Mouse (Mus musculus): ENCODE data around the gene Ptgis.

Gene Ptgis

DNA sequence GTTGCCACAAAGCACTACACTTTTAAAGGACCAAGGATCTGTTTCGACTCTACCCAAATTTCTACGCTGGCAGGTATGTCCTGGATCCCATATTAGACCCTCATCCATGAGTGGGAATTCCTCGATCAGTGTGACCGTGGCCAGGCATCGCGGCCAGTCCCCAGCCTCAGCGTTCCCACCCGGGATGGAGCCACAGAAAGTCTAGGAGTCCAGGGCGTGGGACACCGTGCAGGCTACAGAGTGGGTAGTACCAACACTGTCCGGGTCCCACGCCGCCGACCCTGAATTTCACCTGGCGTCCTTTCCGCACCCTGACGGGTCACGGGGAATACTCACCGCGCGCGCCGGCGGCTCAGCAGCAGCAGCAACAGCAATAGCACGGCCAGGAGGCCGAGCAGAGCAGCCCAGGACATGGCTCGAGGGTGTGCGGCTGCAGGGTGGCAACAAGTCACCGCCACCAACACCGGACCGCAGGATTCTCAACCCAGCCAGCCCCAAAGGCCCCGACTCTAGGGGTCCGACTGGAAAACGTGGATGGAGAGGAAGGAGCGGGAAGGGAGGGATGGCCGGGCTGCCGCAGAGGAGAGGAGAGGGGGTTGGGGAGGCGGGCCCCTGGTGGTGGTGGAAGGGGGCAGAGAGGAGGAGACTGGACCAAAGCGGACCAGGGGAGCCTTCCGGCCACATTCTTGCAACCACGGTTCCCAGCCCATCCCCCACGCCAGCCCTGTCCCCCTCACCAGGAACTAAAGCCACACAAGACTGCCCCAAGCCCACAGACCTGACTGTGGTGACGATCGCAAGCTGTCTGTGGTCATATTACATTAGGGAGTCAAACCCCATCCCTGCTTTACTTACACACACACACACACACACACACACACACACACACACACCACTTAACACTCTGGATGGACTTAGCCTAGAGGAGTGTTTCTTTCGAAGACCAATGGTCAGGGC lies at the start of gene Ptgis:
Ptgis (minus strand) TSS at position 597 of the 957 bp plus-strand sequence.
- DNase-seq (ENCODE audit: low read depth in 2 of 2, low spot score in 2 of 2): no peak

DNA sequence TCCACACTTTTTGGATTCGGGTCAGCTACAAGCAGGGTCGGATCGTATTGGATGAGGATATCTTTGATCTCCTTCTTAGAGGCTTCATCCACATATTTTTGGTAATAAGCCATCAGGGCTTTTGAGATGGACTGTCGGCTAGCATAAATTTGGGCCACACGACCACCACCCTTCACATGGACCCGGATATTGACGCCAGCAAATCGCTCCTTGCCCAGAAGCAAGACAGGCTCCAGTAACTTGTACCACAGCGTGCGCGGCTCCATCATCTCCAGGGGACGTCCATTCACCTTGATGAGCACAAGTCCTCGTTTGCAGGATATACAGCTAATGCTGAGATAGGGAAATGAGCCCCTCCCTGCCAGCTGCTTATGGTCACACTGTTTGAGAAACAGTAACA lies 41.1 kb upstream of the Ptgis start:
- DNase-seq (ENCODE audit: low read depth in 2 of 2, low spot score in 2 of 2): no peak

DNA sequence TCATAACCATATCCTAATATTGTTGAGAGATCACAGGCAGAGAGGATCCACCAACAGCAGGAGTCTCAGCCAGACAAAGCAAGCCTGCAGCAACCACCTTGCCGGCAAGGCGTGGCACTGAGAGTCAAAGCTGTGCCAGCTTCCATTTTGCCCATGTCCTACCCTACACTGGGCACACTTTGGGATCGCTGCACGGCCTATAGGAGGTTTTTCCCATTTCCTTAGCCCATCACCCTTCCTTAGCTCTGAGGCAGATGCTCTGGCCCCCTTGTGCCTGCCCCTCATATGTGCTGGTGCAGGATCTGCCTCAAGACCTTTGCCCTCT lies 40.5 kb upstream of the Ptgis start:
- no peak for DNase-seq (ENCODE audit: low read depth in 2 of 2, low spot score in 2 of 2)

DNA sequence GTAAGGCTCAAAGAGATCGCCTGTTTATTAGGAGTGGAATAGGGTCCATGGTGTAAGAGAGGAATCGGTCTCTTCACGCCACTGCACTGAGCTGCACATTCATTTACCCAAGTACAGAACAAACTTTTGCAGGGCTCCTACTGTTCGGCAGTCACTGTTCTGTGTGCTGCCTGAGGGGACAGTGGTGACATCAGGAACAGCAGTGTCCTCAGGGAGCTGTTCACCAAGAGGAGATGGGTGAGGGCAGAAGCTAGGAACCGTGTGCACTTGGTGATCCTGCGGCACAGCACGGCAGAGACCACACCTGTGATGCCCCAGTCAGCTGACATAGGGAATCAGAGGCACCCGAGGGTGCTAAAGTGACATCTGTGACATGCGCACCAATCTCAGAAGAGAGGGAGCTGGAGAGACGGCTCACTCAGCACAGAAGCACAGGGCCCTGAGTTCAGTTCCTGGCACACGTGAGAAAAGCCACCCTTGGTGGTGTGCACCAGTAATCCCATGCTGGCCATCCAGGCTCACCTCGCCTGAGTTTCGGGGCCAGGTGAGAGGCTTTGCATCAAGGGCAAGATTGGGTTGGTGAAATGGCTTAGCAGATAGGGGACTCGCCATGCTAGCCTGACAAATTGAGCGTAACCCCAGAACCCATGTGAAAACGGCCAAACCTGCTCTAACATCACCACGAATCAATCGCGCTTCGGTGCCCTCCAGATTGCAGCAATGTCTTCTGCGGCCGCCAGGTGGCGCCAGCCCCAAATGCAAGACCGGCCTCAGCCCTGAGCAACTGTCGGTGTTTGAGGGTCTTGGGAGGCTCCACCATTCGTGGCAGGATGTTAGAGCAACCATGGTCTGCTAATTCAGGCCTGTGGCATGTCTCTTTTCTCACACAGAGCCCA lies 39.9 kb upstream of the Ptgis start:
- DNase-seq (ENCODE audit: low read depth in 2 of 2, low spot score in 2 of 2): peak; percentile 65 to 73

DNA sequence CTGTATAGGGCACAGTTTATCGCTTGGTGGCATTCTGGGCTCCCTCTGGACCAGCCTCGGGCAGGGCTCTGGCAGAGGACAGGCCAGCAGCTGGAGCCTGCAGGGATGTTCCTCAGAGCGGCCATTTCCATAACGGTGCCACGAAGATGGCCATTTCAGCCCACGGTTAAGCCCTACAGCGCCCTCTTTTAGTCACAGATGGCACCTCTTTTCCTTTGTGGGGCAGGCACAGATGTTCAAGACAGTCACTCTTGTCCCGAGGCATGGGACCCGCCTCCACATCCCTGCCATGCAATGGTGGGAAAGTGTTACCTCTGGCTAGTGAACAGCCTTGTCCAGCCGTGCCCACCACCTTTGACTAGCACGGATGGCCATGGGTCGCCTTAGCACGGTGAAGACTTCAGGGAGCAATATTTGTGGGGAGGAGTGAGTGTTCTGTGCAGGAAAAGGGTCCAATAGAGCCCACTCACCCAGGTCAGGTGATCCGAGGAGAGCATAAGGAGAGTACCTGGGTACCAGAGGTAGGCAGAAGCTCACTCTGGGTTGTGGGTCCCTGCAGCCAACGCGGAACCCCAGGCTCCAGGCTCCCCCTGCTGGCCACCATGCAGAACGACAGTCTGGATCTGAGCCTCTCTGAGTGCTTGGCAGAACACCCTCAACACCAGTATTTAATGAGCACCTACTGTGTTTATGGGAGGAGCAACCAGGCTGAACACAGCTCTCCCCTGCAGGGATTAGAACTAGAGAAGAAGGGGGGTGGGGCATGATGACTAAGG lies 38.5 kb upstream of the Ptgis start:
- DNase-seq (ENCODE audit: low read depth in 2 of 2, low spot score in 2 of 2): peak; percentile 36 to 60

DNA sequence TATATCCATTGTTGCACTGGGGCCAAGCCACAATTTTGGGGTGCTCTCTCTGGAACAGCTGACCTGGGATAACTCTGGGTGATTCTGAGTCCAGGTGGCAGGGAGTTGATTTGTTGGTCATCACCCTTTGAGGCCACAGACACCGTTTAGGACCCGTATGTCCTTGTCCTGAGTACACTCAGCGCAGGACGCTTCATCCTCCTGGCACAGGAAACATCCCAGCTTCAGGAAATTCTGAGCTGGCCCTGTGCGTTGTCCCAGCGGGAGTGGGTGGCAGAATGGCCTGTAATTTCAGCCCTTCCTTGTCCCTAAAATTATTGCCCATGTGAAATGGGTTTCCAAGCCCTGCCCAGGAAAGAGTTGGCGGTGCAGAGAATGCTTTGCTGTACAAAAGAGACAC lies 37.6 kb upstream of the Ptgis start:
- DNase-seq (ENCODE audit: low read depth in 2 of 2, low spot score in 2 of 2): no peak

DNA sequence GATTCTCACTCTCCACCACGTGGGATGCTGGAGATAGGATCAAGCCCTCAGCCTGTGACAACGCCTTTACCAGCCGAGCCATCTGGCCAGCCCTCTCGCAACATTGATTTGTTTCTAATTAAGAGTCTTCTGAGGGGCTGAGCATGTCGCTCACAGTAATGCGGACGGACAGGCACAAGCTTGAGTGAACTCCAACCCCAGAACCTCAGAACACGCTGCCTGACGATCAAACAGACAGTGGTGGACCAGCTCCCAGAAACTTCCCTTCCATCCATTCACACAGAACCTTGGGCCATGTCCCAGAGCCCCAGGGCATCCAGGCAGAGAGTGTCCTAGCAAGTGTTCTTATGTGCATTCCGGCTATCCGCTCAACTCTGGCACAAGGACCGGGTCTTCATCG lies 36.6 kb upstream of the Ptgis start:
- no peak for DNase-seq (ENCODE audit: low read depth in 2 of 2, low spot score in 2 of 2)

DNA sequence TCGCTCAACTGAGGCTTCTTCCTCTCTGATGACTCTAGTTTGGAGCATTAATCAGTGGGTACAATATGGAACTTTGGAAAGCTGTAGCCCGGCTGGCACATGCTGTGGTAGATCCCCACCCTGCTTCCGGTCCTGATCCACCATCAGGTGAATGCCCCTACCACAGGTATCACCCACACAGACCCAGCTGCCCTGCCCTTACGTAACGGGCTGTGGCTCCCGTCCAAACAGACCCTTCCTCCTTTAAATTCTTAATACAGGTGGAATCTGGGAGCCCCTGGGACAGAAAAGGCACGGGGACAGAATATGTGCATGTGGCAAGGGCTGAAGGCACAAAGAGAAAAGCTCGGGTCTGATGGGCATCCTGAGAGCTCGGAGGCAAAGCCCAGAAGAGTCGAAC lies 35.5 kb upstream of the Ptgis start:
- no peak for DNase-seq (ENCODE audit: low read depth in 2 of 2, low spot score in 2 of 2)

DNA sequence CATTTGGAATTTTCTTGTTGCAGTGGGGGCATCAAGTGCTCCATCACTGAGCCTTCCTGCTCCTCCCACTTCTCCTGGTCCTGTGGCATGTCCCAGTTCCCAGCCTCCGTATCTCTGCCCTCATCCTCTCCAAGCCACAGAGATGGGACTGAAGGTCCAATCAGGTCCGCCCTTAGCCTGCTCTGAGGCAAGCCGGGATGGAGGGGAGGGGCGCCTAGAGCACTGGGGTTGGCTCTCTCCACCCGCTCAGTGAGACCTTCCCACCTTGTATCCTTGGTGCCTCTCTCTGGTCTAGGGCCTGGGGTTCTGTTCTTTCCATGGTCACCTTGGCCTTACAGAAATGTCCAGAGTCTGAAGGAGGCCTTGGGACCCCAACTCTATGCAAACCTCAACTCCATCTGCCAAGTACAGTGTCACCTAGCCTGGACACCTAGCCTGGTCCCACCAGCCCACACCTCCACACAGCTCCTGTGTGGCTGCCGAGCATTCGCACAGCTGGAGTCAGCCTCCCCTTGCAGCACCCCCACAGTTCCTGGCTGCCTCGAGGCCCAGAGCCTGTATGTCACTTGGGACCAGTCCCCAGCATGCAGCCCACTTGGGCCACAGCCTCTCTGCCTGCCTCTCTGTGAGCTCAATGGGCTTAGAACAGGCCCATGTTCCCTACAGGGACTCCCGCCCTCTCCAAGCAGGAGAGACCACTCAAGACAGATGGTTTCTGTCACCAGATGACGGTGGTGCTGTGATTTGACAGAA lies 34.5 kb upstream of the Ptgis start:
- DNase-seq (ENCODE audit: low read depth in 2 of 2, low spot score in 2 of 2): no peak

DNA sequence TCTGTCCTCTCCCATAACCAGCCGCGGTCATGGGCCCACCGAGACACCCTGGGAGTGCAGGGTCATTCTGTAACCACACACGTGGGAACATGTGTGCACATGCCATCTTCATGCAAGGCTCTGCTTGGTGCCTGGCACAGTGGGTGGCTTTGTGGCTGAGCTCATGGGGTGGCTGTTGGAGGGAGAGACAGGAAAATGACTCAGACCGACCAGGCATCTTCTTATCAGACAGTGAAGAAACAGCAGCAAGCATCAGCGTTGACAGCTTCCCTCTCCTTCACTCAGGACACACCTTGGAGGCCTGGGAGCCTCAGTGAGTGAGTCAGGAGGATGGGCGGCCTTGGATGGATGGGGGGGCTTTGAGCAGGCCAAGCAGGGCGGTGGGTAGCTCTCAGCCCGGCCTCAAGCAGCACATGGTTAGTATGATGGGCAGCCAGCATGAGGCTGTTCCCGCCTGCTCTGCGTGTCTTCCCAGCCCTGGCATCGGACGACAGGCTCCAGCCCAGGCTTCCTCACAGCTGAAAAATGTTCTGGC lies 32.9 kb upstream of the Ptgis start:
- no peak for DNase-seq (ENCODE audit: low read depth in 2 of 2, low spot score in 2 of 2)

DNA sequence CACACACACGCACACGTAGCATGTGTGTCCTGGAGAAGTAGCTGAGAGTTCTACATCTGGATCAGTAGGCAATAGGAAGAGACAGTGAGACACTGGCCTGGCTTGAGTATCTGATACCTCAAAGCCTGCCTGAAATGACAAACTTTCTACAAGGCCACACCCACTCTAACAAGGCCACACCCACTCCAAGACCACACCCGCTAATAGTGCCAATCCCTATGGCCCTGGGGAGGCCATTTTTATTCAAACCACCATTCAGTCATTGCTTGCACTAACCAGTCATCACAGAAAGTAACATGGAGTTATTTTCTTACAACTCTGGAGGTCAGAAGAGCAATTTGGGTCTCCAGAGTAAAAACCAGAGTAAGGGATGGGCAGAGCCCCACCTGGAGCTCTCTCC lies 32.3 kb upstream of the Ptgis start:
- no peak for DNase-seq (ENCODE audit: low read depth in 2 of 2, low spot score in 2 of 2)

DNA sequence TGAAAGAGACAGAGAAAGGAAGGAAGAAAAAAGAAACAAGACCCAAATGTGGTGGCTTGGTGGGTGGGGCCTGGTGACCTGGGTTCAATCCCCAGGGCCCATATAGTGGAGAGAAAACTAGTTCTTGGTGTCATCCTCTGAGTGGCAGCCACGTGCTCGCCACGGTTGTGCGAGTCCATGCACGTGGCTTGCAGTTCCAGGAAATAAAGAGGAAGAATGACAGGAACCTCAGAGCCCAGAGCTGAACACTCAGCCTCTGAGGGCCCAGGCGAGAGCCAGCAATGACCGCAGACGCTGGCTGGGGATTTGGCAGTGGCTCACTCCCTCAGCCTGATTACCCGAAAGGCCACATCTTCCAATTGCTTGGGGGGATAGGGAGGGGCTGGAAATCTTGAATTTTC lies 30.7 kb upstream of the Ptgis start:
- no peak for DNase-seq (ENCODE audit: low read depth in 2 of 2, low spot score in 2 of 2)

DNA sequence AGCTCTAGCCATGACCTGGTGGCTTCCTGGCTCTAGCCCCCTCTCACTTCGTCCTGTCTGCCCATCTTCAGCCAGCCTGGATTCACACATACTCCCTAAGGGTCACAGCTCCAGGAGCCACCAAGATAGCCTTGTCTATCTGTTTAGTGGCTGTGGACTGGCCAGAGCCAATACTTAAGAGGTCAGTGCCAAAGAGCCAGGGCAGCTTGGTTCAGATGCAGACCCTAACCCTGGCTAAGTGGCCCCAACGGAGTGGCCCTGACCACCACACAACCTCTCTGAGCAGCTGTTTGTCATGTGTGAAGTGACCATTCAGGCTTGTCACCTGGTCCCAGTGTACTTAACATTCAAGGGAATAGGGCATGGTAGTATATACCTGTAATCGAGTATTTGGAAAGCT lies 30.1 kb upstream of the Ptgis start:
- no peak for DNase-seq (ENCODE audit: low read depth in 2 of 2, low spot score in 2 of 2)

DNA sequence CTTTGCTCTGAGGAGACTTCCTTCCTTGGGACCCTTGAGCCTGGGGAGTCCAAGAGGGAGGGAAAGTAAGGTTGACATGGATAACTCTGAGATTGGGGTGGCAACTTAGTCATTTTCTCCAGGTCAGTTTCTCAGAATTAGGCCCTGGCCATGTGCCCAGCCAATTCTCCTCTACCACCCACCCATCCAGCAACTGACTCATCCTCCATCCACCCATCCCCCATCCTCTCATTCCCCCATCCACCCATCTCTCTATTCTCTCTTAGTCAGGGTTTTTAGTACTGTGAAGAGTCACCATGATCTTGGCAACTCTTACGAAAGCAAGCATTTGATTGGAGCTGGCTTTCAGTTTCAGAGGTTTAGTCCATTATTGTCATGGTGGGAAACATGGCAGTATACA lies 28.3 kb upstream of the Ptgis start:
- DNase-seq (ENCODE audit: low read depth in 2 of 2, low spot score in 2 of 2): no peak

DNA sequence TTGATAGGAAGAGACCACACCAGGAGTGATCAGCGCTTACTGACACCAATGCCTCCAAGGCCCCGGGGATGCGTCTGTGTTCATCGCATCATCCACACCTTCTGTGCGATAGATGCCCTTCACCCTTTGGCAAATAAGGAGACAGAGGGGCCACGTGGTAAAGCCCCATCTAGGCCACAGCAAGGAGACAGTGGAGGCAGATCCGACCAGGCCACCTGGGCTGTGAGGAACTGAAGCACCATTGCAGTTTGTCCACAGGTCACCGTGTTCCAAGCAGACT lies 27.9 kb upstream of the Ptgis start:
- no peak for DNase-seq (ENCODE audit: low read depth in 2 of 2, low spot score in 2 of 2)

DNA sequence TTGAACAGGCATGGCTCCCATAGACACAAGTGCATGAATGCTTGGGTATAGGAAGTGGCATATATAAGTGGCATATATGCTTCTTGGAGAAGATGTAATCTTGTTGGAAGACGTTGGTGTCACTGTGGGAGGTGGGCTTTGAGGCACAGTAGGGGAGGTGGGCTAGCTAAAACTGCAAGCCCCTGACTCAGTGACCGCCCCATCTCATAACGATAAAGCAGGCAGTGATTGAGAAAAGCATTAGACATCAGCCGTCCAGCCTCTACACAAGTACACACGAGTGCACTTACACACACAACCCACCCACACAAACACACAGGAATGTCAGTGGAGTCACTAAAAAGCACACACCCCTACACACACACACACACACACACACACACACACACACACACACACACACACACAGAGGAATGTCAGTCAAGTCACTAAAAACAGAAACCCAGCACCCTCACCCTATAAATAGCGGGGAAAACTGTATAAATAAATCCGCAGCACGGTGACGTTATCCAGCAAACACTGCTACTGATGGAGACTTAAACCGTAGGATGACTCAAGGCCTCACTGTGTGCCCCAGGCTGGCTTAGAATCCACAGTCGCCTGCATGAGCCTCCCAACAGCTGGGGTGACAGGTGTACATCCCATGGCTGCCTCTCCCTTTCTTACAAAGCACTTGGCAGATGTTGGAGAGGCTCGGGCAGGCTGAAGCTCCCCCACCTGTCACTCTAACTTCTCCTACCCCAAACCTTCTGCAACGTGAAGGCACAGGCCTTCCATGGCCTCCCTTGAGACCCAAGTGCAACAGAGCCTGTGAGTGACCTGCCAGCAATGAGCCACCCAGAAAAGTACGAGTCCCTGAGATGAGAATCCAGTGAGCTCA lies 27.4 kb upstream of the Ptgis start:
- DNase-seq (ENCODE audit: low read depth in 2 of 2, low spot score in 2 of 2): no peak

DNA sequence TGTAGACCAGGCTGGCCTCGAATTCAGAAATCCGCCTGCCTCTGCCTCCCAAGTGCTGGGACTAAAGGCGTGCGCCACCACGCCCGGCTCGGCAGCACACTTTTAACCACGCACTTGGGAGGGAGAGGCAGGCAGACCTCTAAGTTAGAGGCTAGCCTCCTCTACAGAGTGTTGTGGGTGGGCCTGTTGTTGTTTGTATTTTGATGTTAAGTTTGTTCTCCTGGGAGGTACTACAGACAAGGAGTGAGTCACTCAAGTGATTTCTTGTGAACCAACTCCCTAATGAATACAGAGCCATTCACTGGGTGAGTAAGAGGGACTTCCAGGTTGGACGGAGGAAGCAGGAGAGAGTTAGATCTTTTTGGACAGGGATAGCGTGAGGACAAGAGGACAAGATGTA lies 25.8 kb upstream of the Ptgis start:
- no peak for DNase-seq (ENCODE audit: low read depth in 2 of 2, low spot score in 2 of 2)

DNA sequence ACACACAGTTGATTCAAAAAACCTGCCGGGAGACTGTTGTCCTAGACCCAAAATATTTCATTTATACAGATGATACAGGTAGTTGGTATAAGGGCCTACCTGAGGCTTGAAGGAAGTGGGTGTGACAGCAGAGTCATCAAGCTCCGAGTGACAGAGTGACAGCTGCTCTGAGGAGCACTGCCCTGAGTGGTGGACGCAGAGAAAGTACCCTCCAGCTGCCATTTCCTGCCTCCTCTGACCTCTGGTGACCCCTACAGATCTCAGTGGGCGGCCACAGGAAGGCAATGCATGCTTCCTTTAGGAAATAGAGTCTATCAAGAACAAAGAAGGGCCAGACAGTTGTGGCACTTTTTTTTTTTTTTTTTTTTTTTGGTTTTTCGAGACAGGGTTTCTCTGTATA lies 25.4 kb upstream of the Ptgis start:
- no peak for DNase-seq (ENCODE audit: low read depth in 2 of 2, low spot score in 2 of 2)

DNA sequence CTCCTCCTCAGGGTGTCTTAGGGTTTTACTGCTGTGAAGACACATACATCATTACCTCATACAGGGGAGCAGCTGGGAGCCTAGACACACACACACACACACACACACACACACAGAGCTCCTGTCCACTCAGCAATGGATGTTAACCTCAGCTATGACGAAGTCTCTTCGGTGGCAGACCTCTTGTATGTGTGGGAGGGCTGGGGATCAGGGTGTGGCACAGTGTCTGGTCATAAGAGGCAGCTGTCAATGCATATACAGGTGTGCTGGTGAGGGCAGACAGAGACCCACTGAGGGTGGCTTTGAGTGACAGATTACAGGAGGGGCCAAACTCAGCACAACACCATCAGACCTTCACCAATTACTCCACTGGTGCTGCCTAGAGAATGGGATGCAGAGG lies 24.6 kb upstream of the Ptgis start:
- DNase-seq (ENCODE audit: low read depth in 2 of 2, low spot score in 2 of 2): no peak

DNA sequence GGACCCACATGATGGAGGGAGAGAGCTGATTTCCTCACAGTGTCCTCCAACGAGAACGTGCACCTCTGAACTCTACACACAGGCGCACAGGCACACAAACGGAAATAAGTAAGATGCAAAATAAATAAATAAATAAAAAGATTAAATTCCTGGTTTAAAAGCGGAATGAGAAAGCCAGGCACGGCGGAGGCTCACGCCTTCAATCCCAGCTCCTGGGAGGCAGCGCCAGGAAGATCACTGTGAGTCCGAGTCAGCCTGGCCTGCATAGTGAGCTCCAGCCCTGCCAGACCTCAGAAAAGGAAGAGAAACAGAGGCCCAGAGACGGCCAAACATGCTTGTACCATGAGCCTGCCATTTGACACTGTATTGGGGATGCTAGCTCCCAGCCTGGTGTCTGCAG lies 23.5 kb upstream of the Ptgis start:
- no peak for DNase-seq (ENCODE audit: low read depth in 2 of 2, low spot score in 2 of 2)

Data from CD8-positive naive resting alpha-beta T cell, adult 2 months (primary cell).